Mouse (Mus musculus): Measurements from ENCODE around the gene Exoc7. TPM values are rescaled to one million over a fixed set of nuclear protein-coding genes. Genes with fewer than 3 reads are reported as not detected.

The Exoc7 gene
- 115 and 118 TPM in 2 replicates for polyA plus RNA-seq (2014; fragmentation: Nextera tagmentation; extraction: Ambion mirVana)

DNA sequence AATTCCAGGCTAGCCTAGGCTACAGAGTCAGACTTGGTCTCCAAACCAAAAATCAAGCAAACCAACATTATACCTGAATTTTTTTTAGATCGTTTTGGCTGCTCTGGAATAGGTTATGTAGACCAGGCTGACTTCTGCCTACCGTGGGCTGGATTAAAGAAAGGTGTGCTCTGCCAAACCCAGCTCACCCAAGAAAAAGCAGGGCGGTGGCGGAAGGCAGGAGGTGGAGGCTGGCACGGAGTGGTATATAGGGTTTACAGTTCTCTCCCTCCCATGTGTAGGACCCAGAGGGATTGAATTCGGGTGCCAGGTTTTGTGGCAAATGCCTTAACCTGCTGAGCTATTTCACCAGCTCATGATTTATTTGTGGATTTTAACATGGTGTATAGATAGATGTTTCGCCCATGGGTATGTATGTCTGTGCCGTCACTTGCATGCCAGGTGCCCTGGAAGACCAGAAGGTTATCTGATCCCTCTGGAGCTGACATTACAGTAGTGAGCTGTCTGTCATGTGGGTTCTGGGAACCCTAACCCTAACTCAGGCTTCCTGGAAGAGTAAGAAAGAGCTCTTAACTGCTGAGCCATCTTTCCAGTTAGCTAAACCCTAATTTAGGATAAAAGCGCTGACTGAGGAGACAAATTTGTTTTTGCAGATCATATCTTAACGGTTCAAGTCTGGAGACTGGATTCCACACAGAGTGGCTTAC, at the start of gene Exoc7:
TSS of gene Exoc7 (minus strand) at position 215 of the 707 bp plus-strand sequence.
- H3K9me3 ChIP-seq (ENCODE audit: control insufficient read depth, low read length) = no peaks in the 10 kb centered on the region
- WGBS = 86% methylated on average over 10 of the region's 10 CpGs
- H3K4me2 ChIP-seq (replicated peaks) = peak within 1 kb of the TSS; percentile 72
- H3K27me3 ChIP-seq (ENCODE audit: control insufficient read depth, insufficient read depth, low read length) = no peaks in the 10 kb centered on the region
- H3K27ac ChIP-seq = peak within 1 kb of the TSS; percentile 34; the same call in 1 of the 2 replicates
- peaks cover 28% of the 10 kb centered on the region for H3K36me3 ChIP-seq (replicated peaks; ENCODE audit: control insufficient read depth, insufficient read depth)
- peaks cover 7% of the 10 kb centered on the region for H3K4me1 ChIP-seq (replicated peaks; ENCODE audit: control insufficient read depth, insufficient read depth, low read length)
- peak; percentile 35 for ATAC-seq (ENCODE audit: low FRiP score)
- no peak for DNase-seq (ENCODE audit: low spot score)
- peak within 1 kb of the TSS; percentile 60 for H3K4me3 ChIP-seq (replicated peaks; ENCODE audit: low read length)
- H3K9ac ChIP-seq = peak within 1 kb of the TSS; percentile 66

DNA sequence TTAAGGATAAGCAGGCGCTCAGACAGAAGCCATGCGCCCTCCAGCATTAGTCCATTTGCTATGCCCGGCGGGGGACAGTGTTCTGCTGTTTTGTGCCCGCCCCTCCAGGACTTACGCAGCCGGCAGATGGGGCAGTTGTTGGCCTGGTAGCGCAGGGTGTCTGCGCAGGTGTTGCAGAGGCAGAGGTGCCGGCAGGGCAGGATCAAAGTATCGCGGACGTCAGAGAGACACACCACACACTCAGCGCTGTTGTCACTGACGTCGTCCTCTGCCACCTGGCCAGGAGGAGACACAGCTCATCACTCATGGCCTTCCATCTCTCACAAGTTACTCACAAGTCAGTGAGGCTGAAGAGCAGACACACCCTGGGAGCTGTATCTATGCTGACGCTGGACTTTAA, 47.5 kb upstream of the Exoc7 start:
- ATAC-seq (ENCODE audit: low FRiP score) = no peak
- DNase-seq (ENCODE audit: low spot score) = no peak
- Histone ChIP-seq H3K4me2 (replicated peaks) (no peak overlapping the region), H3K27me3 (ENCODE audit: control insufficient read depth, insufficient read depth, low read length) (no peaks in the 10 kb centered on the region), H3K9me3 (ENCODE audit: control insufficient read depth, low read length) (no peaks in the 10 kb centered on the region), H3K27ac (no peak overlapping the region), H3K9ac (no peak overlapping the region), H3K4me3 (replicated peaks; ENCODE audit: low read length) (no peak overlapping the region), H3K4me1 (replicated peaks; ENCODE audit: control insufficient read depth, insufficient read depth, low read length) (no peaks in the 10 kb centered on the region), H3K36me3 (replicated peaks; ENCODE audit: control insufficient read depth, insufficient read depth) (peaks cover 91% of the 10 kb centered on the region)
- 44% methylated on average over 17 of the region's 17 CpGs for WGBS

- H3K4me2 ChIP-seq (replicated peaks) = no peak overlapping the region
- 95% methylated on average over 8 of the region's 8 CpGs for WGBS
- ATAC-seq (ENCODE audit: low FRiP score) (no peak), DNase-seq (ENCODE audit: low spot score) (no peak)
- no peaks in the 10 kb centered on the region for H3K27me3 ChIP-seq (ENCODE audit: control insufficient read depth, insufficient read depth, low read length)
- no peaks in the 10 kb centered on the region for H3K9me3 ChIP-seq (ENCODE audit: control insufficient read depth, low read length)
- H3K4me3 ChIP-seq (replicated peaks; ENCODE audit: low read length) = no peak overlapping the region
- no peaks in the 10 kb centered on the region for H3K4me1 ChIP-seq (replicated peaks; ENCODE audit: control insufficient read depth, insufficient read depth, low read length)
- no peak overlapping the region for H3K9ac ChIP-seq
- H3K36me3 ChIP-seq (replicated peaks; ENCODE audit: control insufficient read depth, insufficient read depth) = peaks cover 92% of the 10 kb centered on the region
- no peak overlapping the region for H3K27ac ChIP-seq
Measured at GRCm38 (mm10) chr11:116353535-116353934, 46.5 kb upstream of the Exoc7 start.

GRCm38 (mm10) chr11:116351294-116351693, 44.3 kb upstream of the Exoc7 start:
- H3K4me2 ChIP-seq (replicated peaks) = no peak overlapping the region
- peaks cover 94% of the 10 kb centered on the region for H3K36me3 ChIP-seq (replicated peaks; ENCODE audit: control insufficient read depth, insufficient read depth)
- DNase-seq (ENCODE audit: low spot score) (no peak), ATAC-seq (ENCODE audit: low FRiP score) (no peak)
- H3K27ac ChIP-seq = no peak overlapping the region
- WGBS = 94% methylated on average over 5 of the region's 5 CpGs
- no peaks in the 10 kb centered on the region for H3K27me3 ChIP-seq (ENCODE audit: control insufficient read depth, insufficient read depth, low read length)
- no peak overlapping the region for H3K4me3 ChIP-seq (replicated peaks; ENCODE audit: low read length)
- H3K4me1 ChIP-seq (replicated peaks; ENCODE audit: control insufficient read depth, insufficient read depth, low read length) = no peaks in the 10 kb centered on the region
- no peaks in the 10 kb centered on the region for H3K9me3 ChIP-seq (ENCODE audit: control insufficient read depth, low read length)
- H3K9ac ChIP-seq = no peak overlapping the region

DNA sequence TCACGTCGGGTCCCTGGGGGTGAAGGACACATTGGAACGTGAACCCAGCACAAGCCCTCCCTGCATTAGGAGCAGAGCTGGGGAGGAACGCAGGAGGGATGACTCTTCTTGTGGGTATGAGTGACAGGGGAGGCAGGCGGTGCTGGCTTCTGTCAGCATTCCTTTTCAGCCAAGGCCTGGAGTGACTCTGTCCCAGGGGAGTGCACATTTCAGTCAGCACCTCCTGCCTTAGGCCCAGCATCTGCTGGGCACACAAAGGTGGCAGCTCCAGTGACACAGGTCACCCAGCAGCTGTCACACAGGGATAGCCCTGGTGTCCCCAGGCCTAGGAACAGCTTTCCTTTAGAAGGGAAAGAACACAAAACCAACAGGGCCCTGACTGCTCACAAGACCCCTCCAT, 40.9 kb upstream of the Exoc7 start:
- Histone ChIP-seq H3K27ac (no peak overlapping the region), H3K9me3 (ENCODE audit: control insufficient read depth, low read length) (no peaks in the 10 kb centered on the region), H3K4me2 (replicated peaks) (no peak overlapping the region), H3K27me3 (ENCODE audit: control insufficient read depth, insufficient read depth, low read length) (no peaks in the 10 kb centered on the region), H3K36me3 (replicated peaks; ENCODE audit: control insufficient read depth, insufficient read depth) (peaks cover 96% of the 10 kb centered on the region), H3K4me1 (replicated peaks; ENCODE audit: control insufficient read depth, insufficient read depth, low read length) (no peaks in the 10 kb centered on the region), H3K9ac (no peak overlapping the region), H3K4me3 (replicated peaks; ENCODE audit: low read length) (no peak overlapping the region)
- ATAC-seq (ENCODE audit: low FRiP score) = no peak
- DNase-seq (ENCODE audit: low spot score) = no peak
- WGBS = 74% methylated on average over 5 of the region's 5 CpGs

DNA sequence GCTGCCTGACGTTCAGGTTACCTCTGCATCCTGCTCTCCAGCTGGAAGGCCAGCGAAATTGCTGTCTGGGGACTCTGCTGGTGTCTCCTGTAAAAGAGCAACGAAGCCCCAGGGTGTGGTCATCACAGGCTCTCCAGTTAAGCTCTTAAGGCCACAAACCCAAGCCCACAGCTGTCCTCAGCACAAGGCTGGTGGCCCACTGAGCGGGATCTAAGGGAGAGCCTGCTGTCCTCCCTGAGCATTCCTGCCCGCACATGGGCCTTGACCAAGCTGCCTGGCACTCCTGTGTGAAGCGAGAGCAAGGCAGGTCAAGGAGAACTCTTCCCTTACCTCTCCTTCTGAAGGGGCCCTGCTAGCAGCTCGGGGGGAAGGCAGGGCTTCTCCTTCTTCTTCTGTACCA, 40.0 kb upstream of the Exoc7 start:
- DNase-seq (ENCODE audit: low spot score) = no peak
- Histone ChIP-seq H3K4me3 (replicated peaks; ENCODE audit: low read length) (no peak overlapping the region), H3K27ac (no peak overlapping the region), H3K4me1 (replicated peaks; ENCODE audit: control insufficient read depth, insufficient read depth, low read length) (no peaks in the 10 kb centered on the region), H3K27me3 (ENCODE audit: control insufficient read depth, insufficient read depth, low read length) (no peaks in the 10 kb centered on the region), H3K36me3 (replicated peaks; ENCODE audit: control insufficient read depth, insufficient read depth) (peaks cover 96% of the 10 kb centered on the region), H3K4me2 (replicated peaks) (no peak overlapping the region), H3K9ac (no peak overlapping the region), H3K9me3 (ENCODE audit: control insufficient read depth, low read length) (no peaks in the 10 kb centered on the region)
- no peak for ATAC-seq (ENCODE audit: low FRiP score)
- 75% methylated on average over 7 of the region's 7 CpGs for WGBS

DNA sequence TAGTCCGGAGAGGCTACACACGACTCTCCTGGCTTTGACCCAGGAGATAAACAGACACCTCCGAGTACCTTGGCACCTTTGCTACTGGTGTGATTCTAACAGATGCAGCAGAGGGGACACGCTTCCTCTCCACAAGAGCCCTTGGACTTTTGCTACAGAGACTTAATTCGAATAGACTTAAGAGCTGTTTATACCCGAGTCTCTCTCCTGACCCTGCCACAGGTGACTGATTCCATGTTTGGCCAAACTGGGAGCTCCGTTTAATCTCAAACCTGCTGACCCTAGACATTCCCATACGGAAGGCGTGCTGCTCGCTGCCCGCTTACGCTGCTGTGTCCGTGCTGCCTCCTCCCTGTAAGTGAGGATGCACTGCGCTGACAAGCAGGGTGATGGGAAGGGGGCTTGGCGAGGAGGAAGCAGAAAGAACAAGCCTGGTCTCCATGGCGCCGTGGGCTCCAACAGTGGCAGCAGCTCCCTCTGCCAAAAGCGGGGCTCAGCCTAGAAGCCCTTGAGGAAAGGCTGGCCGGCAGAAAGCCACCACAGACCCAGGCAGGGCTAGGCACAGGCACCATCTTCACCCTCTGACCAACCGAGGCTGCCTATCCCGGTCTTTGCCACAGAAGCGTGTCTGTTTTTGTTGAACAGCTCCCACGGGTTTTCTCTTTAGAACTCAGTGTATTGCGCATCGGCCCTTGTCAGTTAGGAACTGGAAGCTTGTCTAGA, 35.2 kb upstream of the Exoc7 start:
- H3K27ac ChIP-seq = peak overlapping the region; percentile 49
- 64% methylated on average over 25 of the region's 25 CpGs for WGBS

DNA sequence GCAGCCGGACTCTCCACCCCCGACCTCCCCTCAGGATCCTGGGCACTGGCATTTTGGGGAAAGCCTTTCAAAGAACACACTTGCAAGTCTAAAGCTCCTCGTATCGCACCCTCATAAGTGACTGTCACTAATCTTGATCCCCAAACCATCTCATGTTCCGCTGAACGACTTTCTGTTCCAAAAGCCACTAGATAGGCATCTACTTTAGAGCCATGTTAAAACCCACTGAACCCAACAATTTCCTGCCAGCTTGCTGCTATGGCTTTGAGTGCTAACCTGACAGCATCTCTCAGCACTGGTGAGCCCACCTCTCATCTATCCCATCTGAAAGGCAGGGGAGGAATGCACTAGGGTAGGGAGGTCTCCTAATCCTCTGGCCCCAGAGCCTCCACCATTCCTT, 30.5 kb upstream of the Exoc7 start:
- 88% methylated on average over 6 of the region's 6 CpGs for WGBS
- Histone ChIP-seq H3K4me1 (replicated peaks; ENCODE audit: control insufficient read depth, insufficient read depth, low read length) (peaks cover 29% of the 10 kb centered on the region), H3K27ac (no peak overlapping the region), H3K27me3 (ENCODE audit: control insufficient read depth, insufficient read depth, low read length) (peaks cover 18% of the 10 kb centered on the region), H3K36me3 (replicated peaks; ENCODE audit: control insufficient read depth, insufficient read depth) (peaks cover 21% of the 10 kb centered on the region), H3K4me3 (replicated peaks; ENCODE audit: low read length) (no peak overlapping the region), H3K4me2 (replicated peaks) (no peak overlapping the region), H3K9ac (no peak overlapping the region), H3K9me3 (ENCODE audit: control insufficient read depth, low read length) (no peaks in the 10 kb centered on the region)
- ATAC-seq (ENCODE audit: low FRiP score) = no peak
- no peak for DNase-seq (ENCODE audit: low spot score)

More for the DNA sequence above, 35.2 kb upstream of the Exoc7 start:
- no peak overlapping the region for H3K9ac ChIP-seq
- H3K4me3 ChIP-seq (replicated peaks; ENCODE audit: low read length) = no peak overlapping the region
- DNase-seq (ENCODE audit: low spot score) (no peak), ATAC-seq (ENCODE audit: low FRiP score) (peak; percentile 37; the same call in 1 of the 2 replicates)
- no peaks in the 10 kb centered on the region for H3K4me1 ChIP-seq (replicated peaks; ENCODE audit: control insufficient read depth, insufficient read depth, low read length)
- H3K9me3 ChIP-seq (ENCODE audit: control insufficient read depth, low read length) = no peaks in the 10 kb centered on the region
- no peak overlapping the region for H3K4me2 ChIP-seq (replicated peaks)
- H3K36me3 ChIP-seq (replicated peaks; ENCODE audit: control insufficient read depth, insufficient read depth) = peaks cover 67% of the 10 kb centered on the region
- H3K27me3 ChIP-seq (ENCODE audit: control insufficient read depth, insufficient read depth, low read length) = no peaks in the 10 kb centered on the region

GRCm38 (mm10) chr11:116337000-116337399, 30.0 kb upstream of the Exoc7 start:
- Histone ChIP-seq H3K4me1 (replicated peaks; ENCODE audit: control insufficient read depth, insufficient read depth, low read length) (peaks cover 34% of the 10 kb centered on the region), H3K9me3 (ENCODE audit: control insufficient read depth, low read length) (no peaks in the 10 kb centered on the region), H3K4me3 (replicated peaks; ENCODE audit: low read length) (no peak overlapping the region), H3K9ac (no peak overlapping the region), H3K27ac (no peak overlapping the region), H3K27me3 (ENCODE audit: control insufficient read depth, insufficient read depth, low read length) (peaks cover 18% of the 10 kb centered on the region), H3K4me2 (replicated peaks) (no peak overlapping the region), H3K36me3 (replicated peaks; ENCODE audit: control insufficient read depth, insufficient read depth) (peaks cover 16% of the 10 kb centered on the region)
- no peak for DNase-seq (ENCODE audit: low spot score)
- 70% methylated on average over 12 of the region's 12 CpGs for WGBS
- no peak for ATAC-seq (ENCODE audit: low FRiP score)
